Mouse (Mus musculus) cortical plate, adult 2 months (tissue): Measurements from ENCODE around the gene Gm7879. TPM values are rescaled to one million over a fixed set of nuclear protein-coding genes. Genes with fewer than 3 reads are reported as not detected.

Experiments used
- H3K27ac ChIP-seq: fragments of 200-500 bp; 2 replicates; pipeline ENCODE4 v1.5.1; 2012; ENCODE audit warnings: low read length, control low read depth, inconsistent platforms; ENCODE audit not compliant: insufficient read depth
- H3K4me1 ChIP-seq: fragments of 200-500 bp; 2 replicates; pipeline ENCODE4 v1.6.1; 2011; ENCODE audit warnings: low read length; ENCODE audit not compliant: control insufficient read depth, insufficient read depth
- H3K4me3 ChIP-seq: fragments of 200-500 bp; 2 replicates; pipeline ENCODE4 v1.5.1; 2011; ENCODE audit warnings: mild to moderate bottlenecking, low read length, control low read depth; ENCODE audit not compliant: insufficient read depth
- CTCF ChIP-seq: fragments of 200-500 bp; IDR thresholded peaks from 2 replicates; pipeline ENCODE4 v1.5.1; 2011; ENCODE audit warnings: mild to moderate bottlenecking, control low read depth, low read length; ENCODE audit not compliant: insufficient read depth; ENCODE audit errors: extremely low read depth
- POLR2A ChIP-seq: fragments of 200-500 bp; IDR thresholded peaks from 2 replicates; pipeline ENCODE4 v1.6.1; 2011; ENCODE audit warnings: mild to moderate bottlenecking, low read length, control low read depth; ENCODE audit not compliant: insufficient read depth; ENCODE audit errors: extremely low read depth
- polyA plus RNA-seq: library from polyadenylated mRNA; depleted of rRNA; stranded (reverse); fragments of >200 nt; gene quantifications from 2 replicates; pipeline ENCODE4 v1.2.3, GENCODE M21; 2012; rRNA removed

Gm7879 gene
- polyA plus RNA-seq, 1 experiment = 0.42 TPM

- Histone ChIP-seq H3K4me1 (no peaks in the 10 kb centered on the region), H3K4me3 (no peak overlapping the region), H3K27ac (no peak overlapping the region)
- TF ChIP-seq POLR2A = no peak
- TF ChIP-seq CTCF = no peak
Measured at GRCm38 (mm10) chr5:43933269-43933668, 20.3 kb downstream of the Gm7879 start.

- no peak overlapping the region for H3K27ac ChIP-seq
- H3K4me1 ChIP-seq = peaks cover 1% of the 10 kb centered on the region; the same call in 1 of the 2 replicates
- no peak overlapping the region for H3K4me3 ChIP-seq
- TF ChIP-seq CTCF = no peak
- no peak for TF ChIP-seq POLR2A
Measured at GRCm38 (mm10) chr5:43947330-43947977, 34.5 kb downstream of the Gm7879 start.

- Histone ChIP-seq H3K4me1 (peaks cover 1% of the 10 kb centered on the region; the same call in 1 of the 2 replicates), H3K27ac (no peak overlapping the region), H3K4me3 (0 out of 2 replicates have a peak overlapping the region, but pooled peaks have one; percentile 17)
- TF ChIP-seq CTCF (no peak), POLR2A (no peak)
Measured at GRCm38 (mm10) chr5:43948111-43948743, 35.3 kb downstream of the Gm7879 start.

GRCm38 (mm10) chr5:43948748-43949275, 35.9 kb downstream of the Gm7879 start:
- Histone ChIP-seq H3K4me3 (0 out of 2 replicates have a peak overlapping the region, but pooled peaks have one; percentile 5), H3K4me1 (peaks cover 1% of the 10 kb centered on the region; the same call in 1 of the 2 replicates), H3K27ac (no peak overlapping the region)
- no peak for TF ChIP-seq POLR2A
- TF ChIP-seq CTCF = no peak

- TF ChIP-seq POLR2A (no peak), CTCF (no peak)
Measured at GRCm38 (mm10) chr5:43953241-43953640, 40.3 kb downstream of the Gm7879 start.

GRCm38 (mm10) chr5:43959884-43960440, 47.0 kb downstream of the Gm7879 start:
- no peaks in the 10 kb centered on the region for H3K4me1 ChIP-seq
- H3K4me3 ChIP-seq = no peak overlapping the region
- H3K27ac ChIP-seq = no peak overlapping the region
- TF ChIP-seq POLR2A = no peak
- no peak for TF ChIP-seq CTCF

More at GRCm38 (mm10) chr5:43953241-43953640, 40.3 kb downstream of the Gm7879 start:
- no peak overlapping the region for H3K4me3 ChIP-seq
- no peak overlapping the region for H3K27ac ChIP-seq
- peaks cover 1% of the 10 kb centered on the region; the same call in 1 of the 2 replicates for H3K4me1 ChIP-seq

GRCm38 (mm10) chr5:43961056-43961455, 48.1 kb downstream of the Gm7879 start:
- H3K4me3 ChIP-seq = no peak overlapping the region
- no peaks in the 10 kb centered on the region for H3K4me1 ChIP-seq
- H3K27ac ChIP-seq = no peak overlapping the region
- TF ChIP-seq CTCF (no peak), POLR2A (no peak)

Other genes with a start within 250 kb of the Gm7879 start
- 0.11 and 0.17 TPM in 2 replicates for gene Bst1, start 94.3 kb upstream of the Gm7879 start, polyA plus RNA-seq
- gene Fbxl5, start 91.5 kb upstream of the Gm7879 start, polyA plus RNA-seq = 68.9 and 71.1 TPM in 2 replicates
- 4.7 and 4.9 TPM in 2 replicates for gene Cd38, start 44.6 kb upstream of the Gm7879 start, polyA plus RNA-seq
- 2.9 and 4.3 TPM in 2 replicates for gene Fgfbp1, start 68.6 kb downstream of the Gm7879 start, polyA plus RNA-seq
- gene Prom1, start 188.9 kb downstream of the Gm7879 start, polyA plus RNA-seq = 18.4 and 20.7 TPM in 2 replicates